Mouse (Mus musculus) C2C12 (cell line): ENCODE measurements at regions not wholly inside any gene's neighbourhood (a gene's known extent, or its start where the extent isn't known, plus 50 kb on each side); places are given as distances from the start of the nearest gene placed in this dataset.

Experiments used
- H3K27me3 ChIP-seq: one replicate; pipeline ENCODE4 v1.6.1; 2011; ENCODE audit not compliant: control insufficient read depth, insufficient read depth, insufficient read length
- H3K36me3 ChIP-seq: one replicate; pipeline ENCODE4 v1.6.1; 2011; ENCODE audit not compliant: control insufficient read depth, insufficient read depth
- H3K4me3 ChIP-seq: one replicate; pipeline ENCODE4 v1.5.1; 2011; ENCODE audit warnings: mild to moderate bottlenecking, control low read depth; ENCODE audit not compliant: poor library complexity, insufficient read depth, severe bottlenecking
- H3K79me2 ChIP-seq: one replicate; pipeline ENCODE4 v1.6.1; 2011; ENCODE audit not compliant: control insufficient read depth, insufficient read depth
- H3K79me3 ChIP-seq: one replicate; pipeline ENCODE4 v1.6.1; 2011; ENCODE audit warnings: low read depth, control low read depth
- H3ac ChIP-seq: one replicate; pipeline ENCODE3; 2011; ENCODE audit warnings: low read depth; ENCODE audit not compliant: control insufficient read depth, insufficient read length
- CEBPB ChIP-seq: IDR thresholded peaks from one replicate; pipeline ENCODE4 v1.6.1; 2011; ENCODE audit warnings: low read depth, mild to moderate bottlenecking, control low read depth, moderate library complexity
- CTCF ChIP-seq: IDR thresholded peaks from one replicate; pipeline ENCODE4 v1.5.1; 2011; ENCODE audit not compliant: control insufficient read depth, insufficient read depth, insufficient read length
- FOSL1 ChIP-seq: IDR thresholded peaks from one replicate; pipeline ENCODE4 v1.8.0; 2011; ENCODE audit warnings: mild to moderate bottlenecking, low read length; ENCODE audit not compliant: poor library complexity, insufficient read depth, severe bottlenecking
- MAX ChIP-seq: IDR thresholded peaks from one replicate; pipeline ENCODE4 v1.6.1; 2011; ENCODE audit warnings: mild to moderate bottlenecking, control low read depth
- MYOD1 ChIP-seq: IDR thresholded peaks from one replicate; pipeline ENCODE4 v1.6.1; 2011; ENCODE audit warnings: low read depth; ENCODE audit not compliant: control insufficient read depth, insufficient read length
- MYOG ChIP-seq: IDR thresholded peaks from one replicate; pipeline ENCODE4 v1.6.1; 2011; ENCODE audit not compliant: control insufficient read depth, insufficient read length; ENCODE audit errors: extremely low read depth
- USF1 ChIP-seq: IDR thresholded peaks from one replicate; pipeline ENCODE4 v1.6.1; 2011; ENCODE audit warnings: low read depth, mild to moderate bottlenecking, control low read depth, moderate library complexity

- Histone ChIP-seq H3K79me2 (no peaks in the 10 kb centered on the region), H3K36me3 (no peaks in the 10 kb centered on the region), H3ac (no peak overlapping the region), H3K27me3 (no peaks in the 10 kb centered on the region), H3K79me3 (no peaks in the 10 kb centered on the region), H3K4me3 (no peak overlapping the region)
- no peak for TF ChIP-seq MAX
- TF ChIP-seq FOSL1: no peak
- no peak for TF ChIP-seq CTCF
- TF ChIP-seq USF1: no peak
- TF ChIP-seq MYOD1: no peak
- TF ChIP-seq CEBPB: no peak
- TF ChIP-seq MYOG: no peak
Measured at GRCm38 (mm10) chr10:46135120-46135748, 557.6 kb downstream of the Hace1 start.

GRCm38 (mm10) chr10:46174035-46174434 is 596.4 kb downstream of the Hace1 start:
- no peaks in the 10 kb centered on the region for H3K79me3 ChIP-seq
- H3K4me3 ChIP-seq: no peak overlapping the region
- TF ChIP-seq MYOG (no peak), FOSL1 (no peak), MAX (no peak), MYOD1 (no peak), CEBPB (no peak), CTCF (no peak), USF1 (no peak)
- H3K27me3 ChIP-seq: no peaks in the 10 kb centered on the region
- no peaks in the 10 kb centered on the region for H3K79me2 ChIP-seq
- no peak overlapping the region for H3ac ChIP-seq
- no peaks in the 10 kb centered on the region for H3K36me3 ChIP-seq

GRCm38 (mm10) chr10:46185763-46186458 is 608.3 kb downstream of the Hace1 start:
- Histone ChIP-seq H3K27me3 (no peaks in the 10 kb centered on the region), H3K79me3 (no peaks in the 10 kb centered on the region), H3ac (no peak overlapping the region), H3K36me3 (no peaks in the 10 kb centered on the region), H3K79me2 (no peaks in the 10 kb centered on the region), H3K4me3 (no peak overlapping the region)
- no peak for TF ChIP-seq FOSL1
- no peak for TF ChIP-seq USF1
- no peak for TF ChIP-seq MAX
- TF ChIP-seq MYOD1: no peak
- no peak for TF ChIP-seq CTCF
- TF ChIP-seq MYOG: no peak
- no peak for TF ChIP-seq CEBPB

GRCm38 (mm10) chr10:46194143-46194542 is 616.5 kb downstream of the Hace1 start:
- TF ChIP-seq FOSL1 (no peak), MYOG (no peak), CEBPB (no peak), MYOD1 (no peak)
- Histone ChIP-seq H3K36me3 (no peaks in the 10 kb centered on the region), H3K4me3 (no peak overlapping the region), H3ac (no peak overlapping the region), H3K27me3 (no peaks in the 10 kb centered on the region), H3K79me3 (no peaks in the 10 kb centered on the region), H3K79me2 (no peaks in the 10 kb centered on the region)

GRCm38 (mm10) chr10:46226837-46227402 is 649.3 kb downstream of the Hace1 start:
- no peaks in the 10 kb centered on the region for H3K79me3 ChIP-seq
- H3K4me3 ChIP-seq: no peak overlapping the region
- TF ChIP-seq FOSL1 (no peak), USF1 (no peak), CTCF (no peak), CEBPB (no peak), MAX (no peak), MYOD1 (no peak), MYOG (no peak)
- H3K27me3 ChIP-seq: no peaks in the 10 kb centered on the region
- H3ac ChIP-seq: no peak overlapping the region
- no peaks in the 10 kb centered on the region for H3K79me2 ChIP-seq
- no peaks in the 10 kb centered on the region for H3K36me3 ChIP-seq

- Histone ChIP-seq H3K36me3 (no peaks in the 10 kb centered on the region), H3K4me3 (no peak overlapping the region), H3K79me2 (no peaks in the 10 kb centered on the region), H3K27me3 (no peaks in the 10 kb centered on the region), H3K79me3 (no peaks in the 10 kb centered on the region), H3ac (no peak overlapping the region)
- TF ChIP-seq USF1 (no peak), MYOG (no peak), MAX (no peak), MYOD1 (no peak), FOSL1 (no peak), CTCF (no peak), CEBPB (no peak)
Measured at GRCm38 (mm10) chr10:46229608-46230007, 652.0 kb downstream of the Hace1 start.
